Mouse (Mus musculus) MN1 (cell line): Measurements from ENCODE around the gene Nrl.

Experiments
- DNase-seq: peaks from one replicate; pipeline ENCODE4 v3.0.0-alpha.2; 2016; ENCODE audit warnings: low spot score

The Nrl gene

GRCm38 (mm10) chr14:55536116-55536745, 11.4 kb upstream of the Nrl start:
- DNase-seq, result no peak

- DNase-seq, result peak; percentile 50
Measured at GRCm38 (mm10) chr14:55527940-55528339, 3.2 kb upstream of the Nrl start.

GRCm38 (mm10) chr14:55526674-55527073, 1.9 kb upstream of the Nrl start:
- DNase-seq, result no peak

DNA sequence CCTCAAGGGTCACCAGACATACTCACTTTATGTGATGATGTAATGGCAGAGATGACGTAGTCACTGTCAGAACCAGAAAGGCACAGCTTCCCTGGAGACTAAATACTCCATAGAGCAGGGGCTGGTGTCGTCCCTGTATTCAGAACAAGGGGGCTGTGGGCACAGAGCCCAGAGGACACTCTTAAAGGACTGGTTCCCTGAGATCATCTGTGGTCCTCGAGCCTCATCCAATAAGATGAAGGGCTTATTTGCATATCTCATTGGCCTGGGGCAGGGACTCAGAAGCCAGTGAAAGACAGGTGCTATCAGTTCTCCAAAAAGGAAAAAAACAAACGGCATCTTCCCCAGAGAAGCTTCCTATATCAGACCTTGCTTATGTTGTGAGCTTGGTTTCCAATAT, 719 bp downstream of the Nrl start:
- no peak for DNase-seq

- DNase-seq, result peak; percentile 40
Measured at GRCm38 (mm10) chr14:55520451-55521361, 4.1 kb downstream of the Nrl start.

DNA sequence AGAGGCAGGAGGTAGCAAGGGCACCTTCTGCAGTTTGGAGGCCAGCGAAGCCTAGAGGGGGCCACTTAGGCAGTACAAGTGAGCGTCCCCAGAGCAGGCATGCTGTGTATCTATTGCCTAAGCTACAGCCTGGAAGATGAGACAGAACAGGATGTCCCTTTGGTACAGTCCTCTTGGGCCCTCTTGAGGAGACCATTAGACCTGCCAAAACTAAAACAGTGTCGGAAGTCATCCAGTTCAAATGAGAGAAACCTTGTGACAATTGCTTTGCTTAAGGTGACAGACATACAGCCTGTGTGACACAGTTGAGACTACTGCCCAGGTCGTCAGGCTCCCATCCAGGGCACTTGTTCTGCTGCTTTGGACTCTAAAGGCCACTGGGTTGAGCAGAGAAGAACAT, 5.2 kb downstream of the Nrl start:
- DNase-seq, result no peak

DNA sequence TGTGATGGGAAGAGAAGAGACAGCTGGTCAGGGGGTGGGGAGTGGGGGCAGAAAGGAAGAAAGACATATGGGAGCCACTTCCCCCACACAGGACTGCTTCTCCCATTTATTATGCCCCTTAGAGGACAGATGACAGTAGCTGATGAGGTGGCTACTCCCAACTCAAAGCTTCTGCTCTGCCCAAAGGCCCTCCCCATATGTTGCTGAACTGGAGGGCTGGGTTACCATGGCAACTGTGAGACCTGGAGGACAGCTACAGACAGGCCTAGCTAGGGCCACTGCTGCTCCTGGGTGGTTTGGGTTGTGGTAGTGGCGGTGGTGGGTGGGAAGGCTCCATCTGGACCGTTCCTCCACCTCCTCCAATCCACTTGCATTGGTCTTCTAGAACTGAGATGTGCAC, 5.9 kb downstream of the Nrl start:
- peak; percentile 51 for DNase-seq

DNA sequence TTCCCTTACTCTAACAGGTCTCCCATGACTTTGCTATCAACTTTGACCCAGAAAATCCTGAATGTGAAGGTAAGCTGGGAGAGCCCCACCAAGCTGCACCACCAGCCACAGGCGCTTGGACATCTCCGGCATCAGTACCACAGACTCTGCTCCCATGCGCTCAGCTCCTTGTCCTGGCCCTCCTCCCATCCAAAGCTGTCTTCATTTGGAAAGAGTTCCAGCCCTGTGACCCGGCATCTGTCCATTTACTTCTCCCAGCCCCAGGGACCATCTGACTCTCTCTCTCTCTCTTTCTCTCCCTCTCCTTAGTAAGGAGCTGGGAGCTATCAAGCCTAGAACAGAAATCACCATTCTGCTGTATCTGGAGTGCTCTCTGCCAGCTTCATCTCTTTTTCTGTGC, 8.9 kb downstream of the Nrl start:
- no peak for DNase-seq

GRCm38 (mm10) chr14:55513927-55514326, 10.9 kb downstream of the Nrl start:
- no peak for DNase-seq

DNA sequence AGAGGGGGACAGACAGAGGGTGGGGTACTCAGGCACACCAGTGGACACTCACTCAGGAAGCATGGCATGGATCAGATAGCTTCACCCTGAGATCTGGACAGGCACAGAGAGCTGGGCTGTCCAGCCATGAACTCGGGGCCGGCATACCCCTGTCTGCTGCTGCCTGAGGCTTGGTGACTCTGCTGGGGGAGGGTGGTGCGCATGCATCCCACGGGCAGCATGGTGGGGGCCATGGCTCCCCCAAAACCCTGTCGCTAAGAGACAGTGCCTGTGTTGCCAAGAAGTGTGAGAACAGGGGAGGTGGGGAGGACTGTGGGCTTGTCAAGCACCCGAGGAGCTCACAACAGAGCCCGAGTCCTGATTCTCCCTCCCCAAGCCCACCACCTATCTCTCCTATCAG, 13.7 kb downstream of the Nrl start:
- DNase-seq, result no peak

- no peak for DNase-seq
Measured at GRCm38 (mm10) chr14:55510125-55510731, 14.6 kb downstream of the Nrl start, which contains the start of gene Cpne6. Gene Cpne6 (plus strand): TSS chr14:55510445.

GRCm38 (mm10) chr14:55509540-55509939, 15.2 kb downstream of the Nrl start:
- DNase-seq, result no peak

- DNase-seq, result no peak
Measured at GRCm38 (mm10) chr14:55507801-55508200, 17.0 kb downstream of the Nrl start.

DNA sequence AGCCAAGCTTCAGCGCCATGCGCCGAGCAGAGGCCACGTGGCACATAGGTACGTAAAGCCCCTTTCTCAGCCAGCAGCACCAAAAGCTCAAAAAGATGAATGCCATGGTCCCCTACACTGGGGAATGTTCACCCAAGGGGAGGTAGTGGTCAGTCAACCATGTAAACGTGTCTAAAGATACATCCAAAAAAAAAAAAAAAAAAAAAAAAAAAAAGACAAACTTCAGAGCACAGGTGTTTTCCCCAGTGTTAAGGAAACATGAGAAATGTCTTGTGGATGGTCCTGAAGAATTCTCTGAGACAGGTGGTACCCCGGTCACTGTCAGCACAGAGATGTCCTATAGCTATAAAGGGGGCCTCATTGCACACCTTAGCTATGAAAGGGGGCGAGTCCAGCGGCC, 19.2 kb downstream of the Nrl start:
- no peak for DNase-seq

DNA sequence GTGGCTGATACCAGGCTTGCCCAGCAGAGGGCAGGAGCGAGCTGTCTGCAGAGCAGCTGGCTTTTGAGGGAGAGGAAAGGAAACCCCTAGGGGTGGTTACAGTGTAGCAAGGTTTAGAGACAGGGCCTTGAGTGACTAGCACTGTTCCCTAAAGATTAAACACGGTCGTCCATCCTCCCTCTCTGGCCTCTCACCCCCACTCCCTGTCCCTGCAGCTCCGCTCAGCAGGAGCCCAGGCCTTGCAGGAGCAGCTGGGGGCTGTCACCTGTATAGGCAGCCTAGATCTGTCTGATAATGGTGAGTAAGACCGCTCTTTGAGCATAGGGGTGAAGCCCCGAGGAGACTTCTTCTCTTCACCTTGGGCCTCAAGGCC, 27.3 kb downstream of the Nrl start:
- DNase-seq, result peak; percentile 88

DNA sequence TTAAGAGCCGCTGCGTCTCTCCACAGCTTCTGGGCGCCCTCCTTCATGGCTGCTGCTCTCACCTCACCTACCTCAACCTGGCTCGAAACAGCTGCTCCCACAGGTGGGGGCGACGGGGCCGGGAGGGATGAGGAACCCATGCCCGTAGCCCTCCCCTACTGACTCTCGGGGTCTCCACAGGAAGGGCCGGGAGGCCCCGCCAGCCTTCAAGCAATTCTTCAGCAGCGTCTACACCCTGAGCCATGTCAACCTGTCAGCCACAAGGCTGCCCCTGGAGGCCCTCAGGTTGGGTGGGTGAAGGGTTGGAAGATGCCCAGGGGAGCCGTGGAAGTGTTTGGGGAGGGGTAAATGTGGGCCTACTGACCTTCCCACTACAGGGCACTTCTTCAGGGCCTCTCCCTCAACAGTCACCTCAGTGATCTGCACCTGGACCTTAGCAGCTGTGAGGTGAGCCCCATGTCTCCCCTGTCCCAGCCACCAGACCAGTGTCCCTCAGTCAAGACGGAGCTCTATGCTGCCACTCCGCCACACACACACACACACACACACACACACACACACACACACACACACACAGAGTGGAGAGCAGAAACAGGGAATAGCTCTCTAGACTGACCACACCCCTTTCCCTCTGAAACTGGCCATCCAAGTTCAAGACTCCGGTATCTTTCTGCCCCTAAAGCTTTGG, 27.9 kb downstream of the Nrl start:
- no peak for DNase-seq

- DNase-seq, result no peak
Measured at GRCm38 (mm10) chr14:55495509-55496240, 29.1 kb downstream of the Nrl start.

DNA sequence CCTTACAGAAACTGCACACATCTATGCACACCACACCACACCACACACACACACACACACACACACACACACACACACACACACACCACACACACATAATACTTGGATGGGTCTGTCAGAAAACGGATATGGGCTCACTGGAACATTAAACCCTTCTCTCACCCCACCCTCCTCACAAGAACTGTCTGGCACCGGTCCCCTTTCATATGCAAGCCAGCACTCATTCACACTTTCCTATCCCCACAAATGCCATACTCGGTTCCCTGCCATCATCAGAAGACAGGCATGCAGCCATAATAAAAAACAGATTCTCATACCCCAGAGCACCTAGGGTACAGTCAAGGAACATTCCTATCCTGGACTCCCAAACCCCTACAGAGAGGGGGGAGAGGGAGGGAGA, 32.7 kb downstream of the Nrl start:
- no peak for DNase-seq

DNA sequence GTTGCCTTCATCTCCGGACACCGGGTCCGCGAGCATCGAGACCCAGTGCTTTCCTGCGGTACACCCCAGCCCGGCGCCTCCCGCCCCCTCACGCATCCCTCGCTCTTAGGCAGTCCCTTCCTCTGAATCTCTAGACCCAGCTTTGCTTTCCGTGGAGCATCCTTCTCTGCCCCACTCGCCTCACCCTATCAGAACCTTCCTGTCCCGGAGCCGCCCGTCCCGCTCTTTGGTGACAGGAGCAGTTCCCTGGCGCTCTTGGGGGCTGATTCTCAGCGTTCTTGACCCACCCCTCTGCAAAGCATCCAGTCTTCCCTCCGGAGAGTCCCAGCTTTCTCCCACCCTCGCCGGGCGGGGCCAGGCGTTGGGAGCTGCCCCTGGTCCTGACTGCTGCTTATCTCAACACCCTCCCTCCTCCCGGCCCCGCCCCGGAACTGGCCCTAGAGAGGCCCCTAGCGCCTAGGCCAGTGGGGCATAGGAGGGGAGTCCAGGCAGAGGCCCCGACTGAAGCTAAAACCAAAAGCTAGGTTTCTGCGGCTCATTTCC, 33.4 kb downstream of the Nrl start:
- DNase-seq, result peak; percentile 54

GRCm38 (mm10) chr14:55490361-55491201, 34.2 kb downstream of the Nrl start, which contains the start of gene Carmil3:
Gene Carmil3 (plus strand): TSS chr14:55490651.
- peak; percentile 88 for DNase-seq
